Mouse (Mus musculus): ENCODE measurements around the gene Pde12.
"Not testable (repeated sequence)": the region's sequence is repeated elsewhere in the genome, so short reads cannot be mapped to it uniquely, and the experiment has no call there.

- not testable (repeated sequence) for TF ChIP-seq CTCF (IDR thresholded peaks at IDR 0.05; ENCODE audit: extremely low read depth, insufficient read depth, insufficient read length, insufficient replicate concordance); POLR2A (IDR thresholded peaks at IDR 0.05; ENCODE audit: low read depth, low read length)
Observed at GRCm38 (mm10) chr14:26671870-26672615, 2.4 kb upstream of the Pde12 start.
